Mouse (Mus musculus) G1E (cell line): ENCODE data around the gene Trim16. TPM values are rescaled to one million over a fixed set of nuclear protein-coding genes. Genes with fewer than 3 reads are reported as not detected.

ENCODE experiments used
- ATAC-seq: 2 replicates; pipeline ENCODE4 v1.8.0; 2016; ENCODE audit warnings: mild to moderate bottlenecking; ENCODE audit not compliant: insufficient number of reproducible peaks, poor library complexity, low FRiP score, severe bottlenecking; ENCODE audit errors: extremely low read depth
- DNase-seq: peaks from one replicate; pipeline ENCODE4 v3.0.0; 2012; ENCODE audit warnings: low spot score
- H3K27me3 ChIP-seq: 2 replicates; pipeline ENCODE4 v1.6.1; 2012; ENCODE audit warnings: mild to moderate bottlenecking, low read length, inconsistent platforms; ENCODE audit not compliant: insufficient read depth
- H3K36me3 ChIP-seq: replicated peaks from 2 replicates; pipeline ENCODE3; 2012; ENCODE audit warnings: mild to moderate bottlenecking, inconsistent platforms
- H3K4me1 ChIP-seq: 2 replicates; pipeline ENCODE4 v1.6.1; 2012; ENCODE audit warnings: low read depth, low read length, inconsistent platforms, mixed read lengths; ENCODE audit not compliant: insufficient read depth
- H3K4me3 ChIP-seq: 2 replicates; pipeline ENCODE4 v1.5.1; 2012; ENCODE audit warnings: low read depth, mild to moderate bottlenecking, inconsistent platforms, low read length, moderate library complexity, mixed read lengths
- H3K9me3 ChIP-seq: replicated peaks from 2 replicates; pipeline ENCODE4 v1.6.1; 2012; ENCODE audit warnings: inconsistent platforms
- CTCF ChIP-seq: IDR thresholded peaks from 2 replicates; pipeline ENCODE4 v1.5.1; 2012; ENCODE audit warnings: low read depth, low read length, inconsistent platforms, mixed read lengths
- GATA1 ChIP-seq: IDR thresholded peaks from 2 replicates; pipeline ENCODE4 v1.6.1; 2012; ENCODE audit warnings: borderline replicate concordance, low read length, inconsistent platforms, mixed read lengths
- GATA2 ChIP-seq: IDR thresholded peaks from 2 replicates; pipeline ENCODE4 v1.6.1; 2012; ENCODE audit warnings: low read depth, low read length, inconsistent platforms, borderline replicate concordance
- POLR2AphosphoS5 ChIP-seq: IDR thresholded peaks from 2 replicates; pipeline ENCODE4 v1.6.1; 2012; ENCODE audit warnings: low read depth, low read length, inconsistent platforms; ENCODE audit not compliant: insufficient replicate concordance
- TAL1 ChIP-seq: conservative IDR thresholded peaks from 2 replicates; pipeline ENCODE4 v1.6.1; 2012; ENCODE audit warnings: low read depth, low read length, inconsistent platforms, mixed read lengths
- polyA plus RNA-seq: library from polyadenylated mRNA; stranded (reverse); fragments of >175 nt; gene quantifications from 2 replicates; pipeline ENCODE4 v1.2.3, GENCODE M21; 2012
- total RNA-seq, 2 experiments: library from RNA; stranded (forward) in 1 of 2; stranded (reverse) in 1 of 2; fragments of 200-1000 nt in 1 of 2; fragments of >200 nt in 1 of 2; fragmentation: Nextera tagmentation in 1 of 2; gene quantifications; 2 replicates each; pipeline ENCODE4 v1.2.3; 2014 to 2017

The Trim16 gene
- total and polyA plus RNA-seq, 3 experiments, result 0.05 TPM; not detected in 2

GRCm38 (mm10) chr11:62869201-62869600, 49.2 kb downstream of the Trim16 start:
- no peak for TF ChIP-seq TAL1
- no peak for TF ChIP-seq CTCF
- no peak for TF ChIP-seq POLR2AphosphoS5
- no peak for TF ChIP-seq GATA2
- TF ChIP-seq GATA1, result no peak
- Histone ChIP-seq H3K27me3 (peaks cover 23% of the 10 kb centered on the region), H3K9me3 (no peaks in the 10 kb centered on the region), H3K4me3 (no peak overlapping the region), H3K4me1 (no peaks in the 10 kb centered on the region), H3K36me3 (no peaks in the 10 kb centered on the region)
- no peak for DNase-seq
- ATAC-seq, result no peak

GRCm38 (mm10) chr11:62869715-62870371, 49.8 kb downstream of the Trim16 start:
- Histone ChIP-seq H3K9me3 (peaks cover 2% of the 10 kb centered on the region; the same call in 1 of the 2 replicates), H3K27me3 (peaks cover 28% of the 10 kb centered on the region), H3K4me1 (no peaks in the 10 kb centered on the region), H3K4me3 (no peak overlapping the region), H3K36me3 (no peaks in the 10 kb centered on the region)
- ATAC-seq, result no peak
- DNase-seq, result no peak
- TF ChIP-seq GATA1 (no peak), POLR2AphosphoS5 (no peak), TAL1 (no peak), GATA2 (no peak), CTCF (no peak)

GRCm38 (mm10) chr11:62873479-62873878, 53.4 kb downstream of the Trim16 start:
- Histone ChIP-seq H3K27me3 (peaks cover 27% of the 10 kb centered on the region), H3K36me3 (no peaks in the 10 kb centered on the region), H3K4me1 (no peaks in the 10 kb centered on the region), H3K9me3 (peaks cover 2% of the 10 kb centered on the region; the same call in 1 of the 2 replicates), H3K4me3 (no peak overlapping the region)
- ATAC-seq (no peak), DNase-seq (no peak)
- TF ChIP-seq GATA1 (no peak), CTCF (no peak), POLR2AphosphoS5 (no peak), TAL1 (no peak), GATA2 (no peak)

GRCm38 (mm10) chr11:62875696-62876095, 55.7 kb downstream of the Trim16 start:
- DNase-seq (no peak), ATAC-seq (no peak)
- H3K4me1 ChIP-seq, result peaks cover 5% of the 10 kb centered on the region; the same call in 1 of the 2 replicates
- H3K36me3 ChIP-seq, result no peaks in the 10 kb centered on the region
- peaks cover 24% of the 10 kb centered on the region for H3K27me3 ChIP-seq
- peaks cover 2% of the 10 kb centered on the region; the same call in 1 of the 2 replicates for H3K9me3 ChIP-seq
- H3K4me3 ChIP-seq, result no peak overlapping the region
- TF ChIP-seq POLR2AphosphoS5 (no peak), GATA1 (no peak), CTCF (no peak), TAL1 (no peak), GATA2 (no peak)

- Histone ChIP-seq H3K4me1 (peaks cover 8% of the 10 kb centered on the region; the same call in 1 of the 2 replicates), H3K9me3 (peaks cover 2% of the 10 kb centered on the region; the same call in 1 of the 2 replicates), H3K36me3 (peaks cover under 1% of the 10 kb centered on the region), H3K4me3 (no peak overlapping the region), H3K27me3 (peaks cover 22% of the 10 kb centered on the region)
- DNase-seq (no peak), ATAC-seq (no peak)
- no peak for TF ChIP-seq POLR2AphosphoS5
- no peak for TF ChIP-seq TAL1
- TF ChIP-seq GATA2, result no peak
- no peak for TF ChIP-seq CTCF
- no peak for TF ChIP-seq GATA1
Measured at GRCm38 (mm10) chr11:62876445-62876844, 56.4 kb downstream of the Trim16 start.

GRCm38 (mm10) chr11:62877391-62877790, 57.4 kb downstream of the Trim16 start:
- peaks cover 14% of the 10 kb centered on the region; the same call in 1 of the 2 replicates for H3K4me1 ChIP-seq
- ATAC-seq, result no peak

More at GRCm38 (mm10) chr11:62877391-62877790, 57.4 kb downstream of the Trim16 start:
- H3K27me3 ChIP-seq, result peaks cover 19% of the 10 kb centered on the region
- H3K9me3 ChIP-seq, result peaks cover 2% of the 10 kb centered on the region; the same call in 1 of the 2 replicates
- H3K4me3 ChIP-seq, result no peak overlapping the region
- TF ChIP-seq GATA2 (no peak), CTCF (no peak), GATA1 (no peak), POLR2AphosphoS5 (no peak), TAL1 (no peak)
- DNase-seq, result no peak
- H3K36me3 ChIP-seq, result peaks cover 8% of the 10 kb centered on the region
